Mouse (Mus musculus) kidney, postnatal 25 days (tissue): ENCODE measurements around the gene Adsl.

Experiments
- DNase-seq, 2 experiments: peaks; one replicate each; pipeline ENCODE4 v3.0.0; 2021; ENCODE audit warnings: mixed read lengths in 2 of 2

Gene Adsl

GRCm38 (mm10) chr15:80941468-80942040 is 6.7 kb upstream of the Adsl start:
- no peak for DNase-seq

- peak; percentile 50 to 61 for DNase-seq
Measured at GRCm38 (mm10) chr15:80945851-80946250, 2.4 kb upstream of the Adsl start.

- no peak for DNase-seq
Measured at GRCm38 (mm10) chr15:80949431-80949830, 1.1 kb downstream of the Adsl start.

GRCm38 (mm10) chr15:80950055-80950454 is 1.8 kb downstream of the Adsl start:
- no peak for DNase-seq

- DNase-seq, result no peak
Measured at GRCm38 (mm10) chr15:80953971-80954370, 5.7 kb downstream of the Adsl start.

GRCm38 (mm10) chr15:80954861-80955260 is 6.6 kb downstream of the Adsl start:
- no peak for DNase-seq

GRCm38 (mm10) chr15:80955836-80956438 is 7.6 kb downstream of the Adsl start:
- no peak for DNase-seq

GRCm38 (mm10) chr15:80969371-80969770 is 21.1 kb downstream of the Adsl start:
- DNase-seq, result no peak

GRCm38 (mm10) chr15:80974311-80974710 is 26.0 kb downstream of the Adsl start:
- peak in 1 of 2 experiments; percentile 20 for DNase-seq

- no peak for DNase-seq
Measured at GRCm38 (mm10) chr15:80975666-80976065, 27.4 kb downstream of the Adsl start.

GRCm38 (mm10) chr15:80977620-80978334 is 29.5 kb downstream of the Adsl start, which contains the start of gene Sgsm3:
TSS of gene Sgsm3 (plus strand) at chr15:80977765.
- peak; percentile 84 to 93 for DNase-seq

GRCm38 (mm10) chr15:80979611-80980010 is 31.3 kb downstream of the Adsl start:
- no peak for DNase-seq

- no peak for DNase-seq
Measured at GRCm38 (mm10) chr15:80981176-80981575, 32.9 kb downstream of the Adsl start.

- no peak for DNase-seq
Measured at GRCm38 (mm10) chr15:80983264-80983663, 35.0 kb downstream of the Adsl start.

GRCm38 (mm10) chr15:80988331-80988730 is 40.0 kb downstream of the Adsl start:
- no peak for DNase-seq

- no peak for DNase-seq
Measured at GRCm38 (mm10) chr15:80989712-80990111, 41.4 kb downstream of the Adsl start.

GRCm38 (mm10) chr15:80994959-80995358 is 46.7 kb downstream of the Adsl start:
- no peak for DNase-seq

GRCm38 (mm10) chr15:80996090-80996835 is 48.0 kb downstream of the Adsl start:
- no peak for DNase-seq

- DNase-seq, result no peak
Measured at GRCm38 (mm10) chr15:80997077-80997476, 48.8 kb downstream of the Adsl start.

- no peak for DNase-seq
Measured at GRCm38 (mm10) chr15:81000419-81001138, 52.3 kb downstream of the Adsl start.

- DNase-seq, result no peak
Measured at GRCm38 (mm10) chr15:81006127-81006735, 57.9 kb downstream of the Adsl start.

GRCm38 (mm10) chr15:81007339-81007738 is 59.0 kb downstream of the Adsl start:
- DNase-seq, result no peak
